In the genomic region with DNA sequence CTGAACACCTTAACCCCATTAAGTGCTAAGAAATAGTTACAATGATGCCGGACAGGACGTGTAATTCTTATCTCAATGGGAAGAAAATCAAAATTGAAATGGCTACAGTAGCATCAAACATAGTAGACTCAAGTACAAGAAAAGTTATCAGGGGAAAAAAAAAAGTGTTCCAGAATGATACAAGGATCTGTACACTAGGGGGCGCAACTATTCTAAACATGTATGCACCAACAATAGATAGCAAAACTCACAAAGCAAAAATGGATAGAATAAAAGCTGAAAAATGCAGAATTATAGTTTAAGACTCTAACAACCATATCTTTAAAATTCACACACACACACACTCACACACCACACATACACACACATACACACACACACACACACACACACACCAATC, we compare ENCODE assay signal across 15 mouse cellular contexts.
A peak's percentile ranks its signal among the peaks of the same experiment; 100 is the strongest.
DNase-seq lines count a peak whose midpoint lies in the region; ATAC-seq and TF ChIP-seq lines count a peak whose summit lies in the region.
"Had no signal": no experiment of that assay in that cellular context is flagged by ENCODE, and none has a peak within 500 bp of the region (broad histone marks: within the 10 kb centered on the region; RNA-seq: fewer than 3 reads in every experiment).

No protein-coding gene starts in this region.

- peak; percentile 44 for TF ChIP-seq CTCF in heart, adult 2 months (IDR thresholded peaks at IDR 0.05)
- TF ChIP-seq CTCF in MEL (IDR thresholded peaks at IDR 0.05 in 2 of 3, conservative IDR thresholded peaks at IDR 0.05 in 1 of 3; ENCODE audit: control insufficient read depth in 1 of 3, insufficient read depth in 1 of 3, low read depth in 2 of 3, low read length in 3 of 3, poor library complexity in 1 of 3, severe bottlenecking in 1 of 3): peak in 2 of 3 experiments; percentile 22 to 45; a peak in 3 of 6 replicates

- no peak for TF ChIP-seq EP300 in heart, adult 2 months (IDR thresholded peaks at IDR 0.05; ENCODE audit: insufficient read depth, low read depth, low read length)
- no peak for TF ChIP-seq EP300 in MEL (IDR thresholded peaks at IDR 0.05; ENCODE audit: low read depth in 1 of 2, low read length in 2 of 2)

- H3K9ac ChIP-seq in heart, adult 2 months (ENCODE audit: low read depth, low read length): no peak overlapping the region
- H3K9ac ChIP-seq in MEL (ENCODE audit: control insufficient read depth, low read depth, low read length, poor library complexity, severe bottlenecking): no peak overlapping the region
- H3K9ac ChIP-seq in kidney, embryonic 15.5 days: no peak overlapping the region
- H3K9ac ChIP-seq: embryonic facial prominence, embryonic 15.5 days; hindbrain, embryonic 15.5 days had no signal

- no peaks in the 10 kb centered on the region for H3K4me1 ChIP-seq in heart, adult 2 months (ENCODE audit: control insufficient read depth, insufficient read depth, low read length)
- H3K4me1 ChIP-seq in MEL (ENCODE audit: control insufficient read depth in 1 of 2, insufficient read depth in 2 of 2, low read length in 2 of 2): no peaks in the 10 kb centered on the region
- peaks cover 8% of the 10 kb centered on the region; the same call in 1 of the 2 replicates for H3K4me1 ChIP-seq in kidney, embryonic 15.5 days
- H3K4me1 ChIP-seq: embryonic facial prominence, embryonic 15.5 days had no signal

- WGBS in heart, adult 2 months: 46% methylated on average over 3 of the region's 3 CpGs
- 55% methylated on average over 3 of the region's 3 CpGs for WGBS in kidney, embryonic 15.5 days

- no peak for DNase-seq in heart, adult 2 months
- no peak for DNase-seq in heart, postnatal 14 days
- peak; percentile 10 for DNase-seq in lung, postnatal 36 days
- DNase-seq in lung, postnatal 10 days: no peak
- peak; percentile 34 for DNase-seq in MEL (ENCODE audit: low read depth, low spot score)
- peak; percentile 54 for DNase-seq in retina, embryonic 14.5 days (ENCODE audit: low spot score)
- no peak for DNase-seq in cerebellum, adult 18-20 months
- DNase-seq: adrenal gland, postnatal 36 days; cerebellum, adult 2 months; lung, adult 2 months had no signal

- no peaks in the 10 kb centered on the region for H3K9me3 ChIP-seq in MEL (replicated peaks; ENCODE audit: insufficient read depth, low read length)
- H3K9me3 ChIP-seq in kidney, embryonic 15.5 days (replicated peaks): 0 out of 2 replicates have a peak, but pooled peaks cover 5% of the 10 kb centered on the region
- H3K9me3 ChIP-seq: embryonic facial prominence, embryonic 15.5 days; hindbrain, embryonic 15.5 days had no signal

- intact Hi-C loops in heart, adult 2 months (cut with DNase I): no loop called here
- intact Hi-C loops in heart, postnatal 14 days (cut with DNase I): no loop called here

- no peaks in the 10 kb centered on the region for H3K27me3 ChIP-seq in heart, adult 2 months (ENCODE audit: control insufficient read depth, insufficient read depth, low read length)
- H3K27me3 ChIP-seq in MEL (ENCODE audit: control insufficient read depth in 1 of 2, insufficient read depth in 2 of 2, low read length in 2 of 2): no peaks in the 10 kb centered on the region
- H3K27me3 ChIP-seq in kidney, embryonic 15.5 days: no peaks in the 10 kb centered on the region
- H3K27me3 ChIP-seq: embryonic facial prominence, embryonic 15.5 days; hindbrain, embryonic 15.5 days; Patski had no signal

- no peak for ATAC-seq in kidney, embryonic 15.5 days (replicated peaks; ENCODE audit: low FRiP score)
- ATAC-seq: midbrain, embryonic 16.5 days; Patski had no signal

- TF ChIP-seq POLR2A in heart, adult 2 months (IDR thresholded peaks at IDR 0.05; ENCODE audit: insufficient read depth, low read depth, low read length): no peak
- TF ChIP-seq POLR2A in MEL (IDR thresholded peaks at IDR 0.05; ENCODE audit: control insufficient read depth in 1 of 2, insufficient read depth in 1 of 2, low read depth in 1 of 2, low read length in 2 of 2, poor library complexity in 1 of 2): no peak

- peak; percentile 38 for TF ChIP-seq RAD21 in MEL (IDR thresholded peaks at IDR 0.05; ENCODE audit: low read depth, low read length)

- H3K36me3 ChIP-seq in heart, adult 2 months (ENCODE audit: control insufficient read depth, insufficient read depth, low read length): no peaks in the 10 kb centered on the region
- no peaks in the 10 kb centered on the region for H3K36me3 ChIP-seq in MEL (ENCODE audit: control insufficient read depth in 1 of 2, insufficient read depth in 2 of 2, low read length in 2 of 2)
- H3K36me3 ChIP-seq in kidney, embryonic 15.5 days: no peaks in the 10 kb centered on the region
- H3K36me3 ChIP-seq: embryonic facial prominence, embryonic 15.5 days; hindbrain, embryonic 15.5 days had no signal

- no peak overlapping the region for H3K27ac ChIP-seq in heart, adult 2 months
- no peak overlapping the region for H3K27ac ChIP-seq in MEL (ENCODE audit: control insufficient read depth, low read depth, low read length)
- no peak overlapping the region for H3K27ac ChIP-seq in kidney, embryonic 15.5 days
- H3K27ac ChIP-seq: embryonic facial prominence, embryonic 15.5 days; hindbrain, embryonic 15.5 days had no signal

- H3K79me2 ChIP-seq in heart, adult 2 months (replicated peaks; ENCODE audit: control insufficient read depth, insufficient read depth, low read length): no peaks in the 10 kb centered on the region
- no peaks in the 10 kb centered on the region for H3K79me2 ChIP-seq in MEL (ENCODE audit: control insufficient read depth, insufficient read depth, low read length, poor library complexity)

- H3K4me3 ChIP-seq in heart, adult 2 months: no peak overlapping the region
- H3K4me3 ChIP-seq in MEL (ENCODE audit: control insufficient read depth in 1 of 2, insufficient read depth in 1 of 2, low read depth in 2 of 2, low read length in 2 of 2): no peak overlapping the region
- no peak overlapping the region for H3K4me3 ChIP-seq in kidney, embryonic 15.5 days (replicated peaks)
- H3K4me3 ChIP-seq: embryonic facial prominence, embryonic 15.5 days; hindbrain, embryonic 15.5 days had no signal

- no peak overlapping the region for H3K4me2 ChIP-seq in kidney, embryonic 15.5 days
- H3K4me2 ChIP-seq: embryonic facial prominence, embryonic 15.5 days; hindbrain, embryonic 15.5 days had no signal

TF ChIP-seq in MEL, 35 proteins besides CTCF, POLR2A, EP300 and RAD21:
- no peak for TF ChIP-seq NELFE (IDR thresholded peaks at IDR 0.05; ENCODE audit: low read depth, low read length)
- TF ChIP-seq USF1 (IDR thresholded peaks at IDR 0.05; ENCODE audit: low read depth, low read length): no peak
- no peak for TF ChIP-seq GABPA (IDR thresholded peaks at IDR 0.05; ENCODE audit: low read depth, low read length)
- TF ChIP-seq SIN3A (IDR thresholded peaks at IDR 0.05; ENCODE audit: low read length): no peak
- TF ChIP-seq UBTF (IDR thresholded peaks at IDR 0.05; ENCODE audit: borderline replicate concordance, insufficient read depth, low read depth, low read length): no peak
- TF ChIP-seq MYC (IDR thresholded peaks at IDR 0.05; ENCODE audit: low read depth, low read length): no peak
- TF ChIP-seq MAZ (IDR thresholded peaks at IDR 0.05; ENCODE audit: low read depth, low read length): no peak
- TF ChIP-seq POLR2AphosphoS2 (IDR thresholded peaks at IDR 0.05; ENCODE audit: low read length): no peak
- peak; percentile 27; the same call in 1 of the 2 replicates for TF ChIP-seq ZC3H11A (IDR thresholded peaks at IDR 0.05; ENCODE audit: low read depth, low read length)
- TF ChIP-seq MXI1 (IDR thresholded peaks at IDR 0.05; ENCODE audit: low read depth, low read length): no peak
- peak; percentile 42 for TF ChIP-seq SMC3 (IDR thresholded peaks at IDR 0.05; ENCODE audit: low read depth, low read length)
- no peak for TF ChIP-seq TAL1 (IDR thresholded peaks at IDR 0.05; ENCODE audit: low read length)
- no peak for TF ChIP-seq USF2 (IDR thresholded peaks at IDR 0.05; ENCODE audit: borderline replicate concordance in 1 of 2, insufficient read depth in 1 of 2, low read depth in 1 of 2, low read length in 2 of 2)
- no peak for TF ChIP-seq MYB (IDR thresholded peaks at IDR 0.05; ENCODE audit: low read depth, low read length)
- TF ChIP-seq MAX (IDR thresholded peaks at IDR 0.05; ENCODE audit: low read length): no peak
- peak; percentile 81 for TF ChIP-seq ZNF384 (IDR thresholded peaks at IDR 0.05; ENCODE audit: low read depth, low read length)
TF ChIP-seq in MEL: peak in this region for 3.

Comparison
In these comparisons a context has a peak if more than half of its experiments do, and no peak if none do; other contexts are left out.
1. DNase-seq: peak in lung, postnatal 36 days (single experiment), MEL (single experiment) and retina, embryonic 14.5 days (single experiment); none in heart, adult 2 months (0 of 2), heart, postnatal 14 days (0 of 2), lung, postnatal 10 days (single experiment) and cerebellum, adult 18-20 months (0 of 2).